Mouse (Mus musculus) kidney, postnatal 4 days (tissue): ENCODE results near the gene Vps37b.

Experiments
- DNase-seq, 2 experiments: peaks; one replicate each; pipeline ENCODE4 v3.0.0; 2021; ENCODE audit warnings: mixed read lengths in 2 of 2

Vps37b gene

DNA sequence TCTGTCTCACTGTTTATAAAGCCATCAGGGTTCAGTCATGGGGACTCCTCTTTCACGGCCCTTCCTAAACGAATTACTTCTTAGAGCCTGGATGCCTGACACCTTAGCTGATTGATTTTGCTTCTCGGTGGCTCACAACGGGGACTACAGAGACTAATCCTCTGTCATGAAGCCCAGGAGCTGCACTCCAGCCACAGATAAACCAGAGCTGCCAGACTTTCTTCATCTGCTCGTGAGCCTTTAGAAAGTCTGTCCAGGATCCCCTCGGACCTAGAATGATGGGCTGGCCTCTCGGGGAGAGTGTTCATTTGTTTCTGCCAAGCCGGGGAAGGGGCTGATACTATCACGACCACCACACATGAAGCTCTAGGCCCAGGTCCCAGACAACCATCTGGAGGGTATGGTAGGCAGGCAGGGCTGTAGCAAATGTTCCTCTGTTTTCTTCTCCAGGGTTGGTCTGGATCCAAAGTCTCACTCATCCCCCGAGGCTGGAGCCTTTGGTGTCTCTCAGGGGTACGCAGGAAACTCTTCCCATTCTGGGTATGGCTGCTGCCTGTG, 13.5 kb upstream of the Vps37b start:
- DNase-seq, result no peak

DNA sequence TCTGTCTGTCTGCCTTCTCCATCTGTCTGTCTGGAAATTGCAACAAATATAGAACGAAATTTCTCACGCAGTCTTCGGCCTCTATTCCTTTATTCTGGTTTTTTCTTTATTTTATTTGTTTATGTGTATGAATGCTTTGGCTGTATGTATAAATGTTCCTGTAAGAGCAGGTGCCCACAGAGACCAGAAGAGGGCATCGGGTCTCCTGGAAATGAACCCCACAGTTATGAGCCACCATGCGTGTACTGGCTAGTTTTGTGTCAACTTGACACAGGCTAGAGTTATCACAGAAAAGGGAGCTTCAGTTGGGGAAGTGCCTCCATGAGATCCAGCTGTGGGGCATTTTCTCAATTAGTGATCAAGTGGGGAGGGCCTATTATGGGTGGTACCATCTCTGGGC, 11.9 kb upstream of the Vps37b start:
- DNase-seq, result no peak

DNA sequence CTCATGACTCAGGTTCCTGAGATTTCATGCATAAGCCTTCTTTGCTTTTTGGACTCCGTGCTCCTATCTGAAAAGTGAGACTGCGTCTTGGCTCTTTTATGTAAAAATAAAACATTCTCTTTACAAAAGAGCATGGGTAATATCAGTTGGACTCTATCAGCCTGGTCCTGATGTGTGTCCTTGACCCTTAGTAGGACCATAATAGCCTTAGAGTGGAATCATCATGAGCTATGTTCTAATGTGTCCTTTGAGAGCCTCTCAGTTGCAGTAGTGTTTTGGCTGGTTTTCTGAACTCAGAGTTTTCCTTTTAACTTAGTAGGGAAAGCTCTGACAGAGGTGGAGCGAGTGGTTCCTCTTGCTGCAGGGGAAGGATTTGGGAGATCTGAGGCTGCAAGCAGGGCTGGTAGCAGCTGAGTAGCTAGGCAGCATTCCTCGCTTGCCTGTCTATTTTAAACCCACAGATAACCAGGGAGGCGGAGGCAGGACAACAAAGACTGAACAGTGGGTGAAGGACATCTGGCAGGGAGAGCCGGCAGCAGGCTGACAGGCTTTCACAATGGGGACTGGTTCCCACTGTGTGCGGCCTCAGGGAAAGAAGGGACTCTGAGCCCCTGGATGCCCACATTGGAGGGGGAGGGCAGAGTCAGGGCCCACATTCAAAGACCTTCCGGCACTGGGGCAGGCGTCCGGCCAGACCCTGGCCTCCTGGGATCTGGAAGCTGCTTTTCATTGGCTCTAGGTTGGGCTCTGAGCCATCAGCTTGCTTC, 11.3 kb upstream of the Vps37b start:
- peak; percentile 31 to 46 for DNase-seq

DNA sequence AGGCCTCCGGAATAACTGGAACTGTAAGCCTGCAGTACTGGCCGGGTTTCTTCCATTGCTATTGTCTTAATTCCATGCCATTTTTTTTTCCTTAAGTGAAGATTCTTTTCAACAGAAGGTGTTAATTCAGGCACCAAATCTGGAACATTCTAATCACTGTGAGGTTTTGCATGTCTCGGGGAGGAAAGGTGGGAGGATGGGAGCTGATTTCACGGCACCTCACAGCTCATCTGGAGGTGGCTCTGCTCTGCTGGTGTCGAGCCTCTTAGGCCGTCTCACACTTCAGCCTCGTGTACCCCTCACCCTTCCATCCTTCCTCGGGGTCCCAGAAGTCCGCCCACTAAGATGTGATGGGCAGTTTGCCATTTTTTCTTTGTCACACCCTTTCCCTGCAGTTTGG, 9.0 kb upstream of the Vps37b start:
- DNase-seq, result no peak

DNA sequence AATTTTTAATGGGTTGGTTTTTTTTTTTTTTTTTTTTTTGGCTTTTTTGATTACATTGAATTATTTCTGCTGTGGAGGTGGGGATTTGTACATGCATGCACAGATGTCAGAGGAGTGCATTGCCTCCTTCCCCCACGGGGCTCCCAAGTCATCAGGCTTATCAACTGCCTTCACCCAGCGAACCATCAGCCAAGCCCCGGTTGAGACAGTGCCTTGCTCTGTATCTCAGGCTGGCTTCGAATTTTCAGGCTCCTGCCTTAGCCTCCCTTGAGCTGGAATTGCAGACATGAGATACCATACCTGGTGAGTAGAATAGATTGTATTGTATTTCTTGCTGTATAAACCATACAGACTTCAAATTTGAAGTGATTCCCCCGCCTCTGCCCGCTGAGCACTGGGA, 7.5 kb upstream of the Vps37b start:
- no peak for DNase-seq

DNA sequence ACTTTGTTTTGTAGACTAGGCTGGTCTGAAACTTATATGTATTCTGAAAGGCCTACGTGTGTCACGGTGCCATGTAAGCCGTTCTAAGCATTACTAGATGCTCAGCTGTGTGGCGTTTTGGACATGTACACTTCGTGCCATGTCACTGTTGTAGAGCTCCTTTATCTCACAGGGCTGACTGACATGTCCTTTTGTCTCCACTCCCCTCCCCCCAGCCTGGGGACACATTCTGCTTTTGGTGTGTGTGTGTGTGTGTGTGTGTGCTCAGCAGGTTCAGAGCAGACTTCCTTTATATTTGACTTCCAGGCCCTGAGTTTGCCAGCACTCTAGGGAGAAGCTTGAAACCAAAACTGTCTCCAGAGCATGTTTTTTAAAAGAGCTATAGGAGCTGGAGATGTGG, 4.8 kb upstream of the Vps37b start:
- peak in 1 of 2 experiments; percentile 40 for DNase-seq

DNA sequence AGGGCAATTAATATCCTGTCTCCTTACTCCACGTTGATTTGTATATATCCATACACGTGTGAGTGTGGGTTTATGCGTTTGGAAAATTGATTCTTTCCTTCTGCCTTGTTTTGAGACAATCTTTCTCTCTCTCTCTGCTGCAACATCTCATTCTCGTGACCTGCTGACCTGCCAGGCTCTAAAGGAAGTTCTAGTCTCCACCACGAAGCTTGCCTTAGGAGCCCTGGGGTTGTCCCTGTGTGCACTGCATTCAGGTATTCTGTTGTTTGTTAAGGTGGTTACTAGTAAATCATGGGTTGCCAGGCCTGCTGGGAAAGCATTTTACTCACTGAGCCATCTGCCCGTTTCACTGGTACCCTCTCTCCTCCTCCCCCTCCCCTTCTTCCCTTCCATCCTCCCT, 4.3 kb upstream of the Vps37b start:
- no peak for DNase-seq

DNA sequence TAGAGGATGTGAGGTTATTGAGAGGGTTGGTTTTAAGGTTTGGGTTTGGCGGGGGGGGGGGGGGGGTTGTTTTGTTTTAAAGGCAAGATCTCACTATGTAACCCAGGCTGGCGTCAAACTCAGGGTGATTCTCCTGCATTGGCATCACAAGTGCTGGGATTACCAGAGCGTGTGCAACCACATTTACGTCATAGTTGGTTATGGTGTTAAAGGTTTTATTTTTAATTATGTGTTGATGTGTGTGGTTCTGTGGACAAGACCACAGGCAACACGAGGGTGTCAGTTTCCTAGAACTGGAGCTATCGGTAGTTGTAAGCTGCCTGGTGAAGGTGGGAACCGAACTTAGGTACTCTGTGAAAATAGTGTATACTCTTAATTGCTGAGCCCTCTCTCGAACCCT, 3.7 kb upstream of the Vps37b start:
- no peak for DNase-seq

DNA sequence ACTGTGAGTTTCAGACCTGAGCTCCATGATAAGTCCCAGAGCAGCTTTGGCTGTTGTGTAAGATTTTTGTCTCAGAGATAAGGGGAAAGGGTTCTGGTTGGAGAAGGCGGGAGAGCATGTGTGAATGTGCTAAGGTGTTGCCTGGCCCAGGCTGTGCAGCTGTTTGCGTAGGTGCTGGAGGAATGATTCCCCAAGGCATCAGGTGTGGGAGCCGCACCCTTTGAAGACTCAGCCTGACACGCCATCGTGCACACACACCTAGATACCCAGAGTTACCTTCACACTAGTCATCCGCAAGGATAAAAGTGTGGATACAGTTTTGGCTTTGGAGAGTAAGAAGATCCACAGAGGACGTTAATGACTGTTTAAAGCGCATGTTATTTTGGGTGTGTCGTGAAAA, 3.3 kb upstream of the Vps37b start:
- DNase-seq, result no peak

DNA sequence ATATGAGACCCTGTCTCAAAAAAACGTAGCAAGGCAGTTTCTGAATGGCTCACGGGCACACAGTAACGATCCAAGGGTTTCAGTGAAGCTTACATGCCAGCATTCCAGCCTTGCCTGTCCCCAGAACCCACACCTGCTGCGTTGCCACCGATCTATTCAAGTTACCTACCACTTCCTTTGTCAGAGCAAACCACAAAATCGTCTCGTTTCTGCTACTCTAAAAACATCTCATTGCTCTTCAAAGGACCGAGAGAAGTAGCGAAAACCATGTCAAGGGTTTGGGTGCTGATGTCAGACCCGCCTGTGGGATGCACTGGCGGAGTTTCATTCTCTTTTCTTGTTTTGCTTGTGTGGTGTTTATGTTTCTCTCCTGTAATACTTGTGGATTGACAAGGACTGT, 2.4 kb upstream of the Vps37b start:
- no peak for DNase-seq

DNA sequence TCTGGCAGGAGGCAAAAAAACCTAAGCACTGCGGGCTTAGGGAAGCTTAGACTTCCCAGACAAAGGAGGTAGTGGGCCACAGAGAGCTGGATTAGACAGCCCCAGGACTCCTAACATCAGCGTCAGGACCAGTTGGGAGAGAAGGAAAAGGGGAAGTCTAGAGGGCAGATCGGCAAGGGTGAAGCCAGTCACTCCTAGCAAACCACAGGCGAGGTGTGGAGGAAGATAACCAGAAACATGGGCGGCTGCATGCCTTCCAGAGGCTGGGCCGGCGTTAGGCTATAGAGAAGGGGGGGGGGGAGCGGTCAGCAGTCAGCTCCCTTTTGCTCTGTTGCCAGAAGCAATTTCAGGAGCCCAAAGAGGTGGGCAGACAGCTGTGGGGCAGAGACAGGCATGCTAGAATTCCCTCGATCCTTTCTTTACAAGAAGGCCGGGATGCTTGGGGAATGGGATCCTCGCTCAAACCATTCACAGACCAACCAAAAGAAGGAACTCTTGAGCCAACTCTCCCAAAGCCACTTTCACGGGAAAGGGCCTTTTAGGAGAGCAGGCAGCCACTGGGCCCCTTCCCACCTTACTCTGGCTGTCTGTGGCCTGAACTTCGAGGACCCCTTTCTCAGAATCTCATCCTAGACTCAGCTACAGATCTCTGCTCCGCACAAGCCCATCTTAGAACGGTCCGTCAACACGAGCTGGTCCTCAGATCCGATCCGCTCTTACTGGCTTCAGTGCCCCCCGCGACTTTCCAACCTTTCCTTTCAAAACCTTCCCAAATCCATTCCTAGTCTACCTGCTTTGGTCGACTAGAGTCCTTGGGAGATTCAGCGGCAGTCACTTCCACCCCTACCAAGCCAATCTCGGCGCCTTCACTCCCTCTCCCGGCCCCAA, 758 bp downstream of the Vps37b start:
- DNase-seq, result peak in 1 of 2 experiments; percentile 40

DNA sequence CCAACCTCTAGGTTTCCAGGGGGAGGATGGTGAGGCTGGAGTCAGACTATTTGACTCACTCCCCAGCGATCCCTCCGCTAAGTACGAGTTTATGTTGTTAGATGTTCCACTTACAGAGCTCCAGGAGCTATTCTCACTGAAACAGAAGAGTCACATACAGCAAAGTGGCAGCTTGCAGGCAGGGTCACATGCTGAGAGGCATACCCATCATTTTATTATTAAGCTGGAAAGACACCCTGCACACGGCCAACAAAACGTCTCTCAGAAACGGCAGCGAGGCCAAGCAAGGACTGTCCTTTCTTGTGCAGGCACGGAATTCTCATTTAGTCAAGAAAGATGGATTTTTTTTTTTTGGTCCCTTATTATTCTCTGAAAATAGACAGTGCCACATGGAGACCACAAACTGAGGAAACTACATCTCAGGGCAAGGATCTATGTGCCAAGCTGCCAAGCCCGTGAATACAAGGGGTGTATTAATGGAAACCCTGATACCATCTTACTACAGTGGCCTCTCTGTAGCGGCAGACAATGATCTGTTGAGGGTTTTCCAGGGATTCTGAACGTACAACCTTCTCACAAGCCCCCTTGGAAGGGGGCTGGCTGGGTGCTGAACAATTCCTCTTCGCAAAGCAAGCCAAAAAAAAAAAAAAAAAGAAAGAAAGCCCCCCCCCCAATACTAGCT, 1.5 kb downstream of the Vps37b start:
- no peak for DNase-seq

DNA sequence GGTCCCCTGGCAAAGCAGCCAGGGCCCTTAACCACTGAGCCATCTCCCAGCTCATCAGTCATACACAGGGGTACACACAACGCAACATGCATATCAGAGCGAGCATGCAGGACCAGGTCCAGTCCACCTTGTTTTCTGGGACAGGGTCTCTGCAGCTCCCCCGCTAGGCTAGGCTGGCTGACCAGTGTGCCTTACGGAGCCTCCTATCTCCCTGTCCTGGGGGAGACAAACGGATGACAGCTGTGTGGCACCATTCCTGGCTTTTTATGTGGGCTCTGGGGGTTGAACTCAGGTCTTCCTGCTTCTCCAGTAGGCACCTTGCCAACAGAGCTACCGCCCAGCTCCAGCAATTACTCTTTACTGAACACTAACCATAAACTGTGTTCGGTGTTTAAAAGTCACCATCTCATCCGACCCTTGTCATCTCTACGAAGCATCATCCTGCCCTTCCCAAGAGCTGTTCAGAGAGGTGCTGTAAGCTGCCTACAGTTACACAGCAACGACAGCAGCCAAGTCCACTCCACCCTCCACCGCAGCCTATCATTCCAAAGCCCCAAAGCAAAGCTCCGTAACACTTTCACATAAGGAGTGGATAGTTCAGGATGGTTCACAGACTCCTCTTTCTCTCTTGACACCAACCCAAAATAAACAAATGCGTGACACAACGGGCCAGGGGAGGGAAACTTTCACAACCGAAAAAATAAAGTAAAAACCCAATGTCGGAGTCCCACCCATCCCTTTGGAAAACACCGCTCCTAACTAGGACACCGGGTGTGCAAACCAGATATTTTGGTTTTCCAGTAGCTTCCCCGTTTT, 2.6 kb downstream of the Vps37b start:
- DNase-seq, result no peak

DNA sequence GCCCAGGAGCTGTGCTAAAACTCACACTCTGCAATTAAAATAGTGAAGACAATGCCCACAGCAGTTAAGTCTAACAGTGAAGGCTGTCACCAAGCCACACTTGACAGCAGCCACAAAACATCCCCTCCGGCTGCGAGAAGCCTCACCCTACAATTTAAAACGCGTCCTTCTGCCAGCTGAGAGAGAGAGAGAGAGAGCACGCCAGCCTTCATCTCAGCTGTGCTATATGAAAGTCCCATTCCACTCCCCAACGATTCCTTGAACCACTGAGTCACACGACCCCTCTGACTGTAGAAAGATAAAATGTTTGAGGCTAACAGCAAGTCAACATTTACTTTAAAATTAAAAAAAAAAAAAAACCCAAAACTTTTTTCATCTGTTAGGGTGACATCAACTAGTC, 3.4 kb downstream of the Vps37b start:
- DNase-seq, result no peak

DNA sequence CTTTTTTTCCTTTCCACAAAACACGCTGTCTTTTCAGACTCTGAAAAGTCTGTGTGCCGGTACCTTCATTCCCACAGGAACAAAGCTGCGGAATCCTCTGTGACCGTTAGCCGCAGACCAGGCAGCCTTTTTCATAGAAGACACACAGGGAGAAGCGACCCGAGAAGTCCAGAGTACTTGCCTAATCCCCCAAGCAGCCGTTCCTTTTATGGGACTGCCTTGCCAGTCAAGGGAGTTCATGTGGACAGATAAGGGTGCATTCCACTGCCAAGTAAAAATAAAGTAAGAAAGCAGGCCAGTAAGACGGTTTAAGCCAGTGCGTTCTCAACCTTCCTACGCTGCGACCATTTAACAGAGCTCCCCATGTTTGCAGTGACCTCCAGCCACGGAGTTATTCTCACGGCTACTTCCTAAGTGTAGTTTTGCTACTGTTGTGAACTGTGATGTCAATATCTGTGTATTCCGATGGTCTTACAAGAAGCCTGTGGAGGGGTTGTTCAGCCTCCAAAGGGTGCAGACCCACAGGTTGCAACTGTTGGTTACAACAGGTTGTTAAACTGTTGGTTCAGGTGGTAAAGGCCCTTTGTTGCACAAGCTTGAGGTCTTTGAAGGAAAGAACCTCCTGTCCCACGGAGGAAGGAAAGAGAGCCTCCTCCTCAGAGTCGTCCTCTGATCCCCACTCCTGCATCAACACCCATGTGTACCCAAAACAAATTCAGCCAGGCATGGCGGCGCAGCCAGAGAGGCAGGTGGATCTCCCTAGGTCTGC, 4.2 kb downstream of the Vps37b start:
- DNase-seq, result peak in 1 of 2 experiments; percentile 12

DNA sequence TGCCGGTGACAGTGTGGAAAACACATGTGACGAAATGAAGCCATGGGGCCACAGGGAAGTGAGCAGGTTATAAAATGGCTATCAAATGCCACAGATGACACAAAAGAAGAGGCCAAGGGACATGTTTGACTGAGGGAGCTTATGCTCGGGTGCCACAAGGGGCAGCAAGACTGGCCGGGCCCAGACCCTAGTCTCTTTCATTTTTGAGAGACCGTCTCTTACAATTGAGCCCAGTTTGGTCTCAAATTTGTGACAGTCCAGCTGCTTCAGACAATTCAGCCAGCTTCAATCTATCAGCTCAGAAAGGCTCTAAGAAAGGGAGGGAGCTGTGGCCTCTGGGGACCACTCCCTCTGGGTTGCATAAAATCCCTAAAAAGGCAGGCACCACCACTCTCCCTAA, 5.5 kb downstream of the Vps37b start:
- peak in 1 of 2 experiments; percentile 35 for DNase-seq

DNA sequence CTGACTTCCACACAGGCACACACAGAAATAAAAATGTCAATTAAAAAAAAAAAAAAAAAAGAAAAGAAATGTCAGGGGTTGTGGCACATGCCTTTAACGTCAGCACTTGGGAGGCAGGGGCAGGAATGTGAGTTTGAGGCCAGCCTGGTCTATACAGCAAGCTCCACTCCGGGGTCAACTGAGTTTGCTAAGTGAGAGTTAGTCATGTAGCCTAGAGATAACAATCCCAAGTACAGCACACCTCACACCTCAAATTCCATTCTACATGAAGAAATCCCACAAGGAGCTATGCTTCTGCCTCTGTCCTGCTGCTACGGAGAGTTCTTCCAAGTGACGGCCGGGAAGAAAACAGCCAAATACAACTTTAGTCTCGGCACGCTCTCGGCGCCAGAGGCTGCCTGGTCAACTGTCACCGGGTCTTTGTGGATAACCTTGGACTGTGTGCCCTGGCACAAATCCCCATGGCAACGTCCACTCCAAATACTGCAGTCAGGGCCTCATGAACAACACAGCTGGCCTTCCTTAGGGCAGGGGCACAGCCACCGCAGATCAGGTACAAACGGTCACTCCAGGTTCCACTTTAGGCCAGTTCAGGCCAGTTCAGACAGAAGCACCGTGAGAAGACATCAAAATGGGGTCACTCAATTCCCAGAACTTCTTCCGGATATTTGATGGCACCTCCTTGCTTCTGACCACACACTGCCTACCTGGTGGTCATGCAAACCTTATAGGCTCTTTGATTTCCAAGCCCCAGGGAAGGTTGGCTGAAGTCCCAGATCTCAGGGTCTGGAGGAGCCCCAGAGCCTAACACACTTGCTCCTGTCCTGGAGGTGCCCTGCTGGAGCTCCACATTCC, 6.3 kb downstream of the Vps37b start:
- DNase-seq, result peak in 1 of 2 experiments; percentile 69

DNA sequence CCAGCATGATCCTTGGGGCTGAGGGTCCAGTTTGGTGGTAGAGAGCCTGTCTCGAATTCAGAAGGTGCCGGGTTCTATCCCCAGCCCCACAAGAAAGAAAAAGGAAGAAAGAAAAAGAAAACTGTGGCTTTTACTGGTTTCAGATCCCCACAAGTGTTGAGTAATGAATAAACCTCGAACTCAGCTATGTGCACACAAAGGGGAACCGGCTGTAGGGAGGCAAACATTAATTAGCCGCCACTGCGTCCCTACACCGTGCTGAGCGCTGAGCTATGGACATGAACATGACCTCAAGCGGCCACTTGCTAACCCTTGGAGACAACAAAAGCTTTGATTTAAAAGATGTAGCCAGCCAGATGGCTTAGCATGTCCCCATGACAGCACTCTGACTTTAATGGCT, 6.9 kb downstream of the Vps37b start:
- DNase-seq, result peak in 1 of 2 experiments; percentile 54

DNA sequence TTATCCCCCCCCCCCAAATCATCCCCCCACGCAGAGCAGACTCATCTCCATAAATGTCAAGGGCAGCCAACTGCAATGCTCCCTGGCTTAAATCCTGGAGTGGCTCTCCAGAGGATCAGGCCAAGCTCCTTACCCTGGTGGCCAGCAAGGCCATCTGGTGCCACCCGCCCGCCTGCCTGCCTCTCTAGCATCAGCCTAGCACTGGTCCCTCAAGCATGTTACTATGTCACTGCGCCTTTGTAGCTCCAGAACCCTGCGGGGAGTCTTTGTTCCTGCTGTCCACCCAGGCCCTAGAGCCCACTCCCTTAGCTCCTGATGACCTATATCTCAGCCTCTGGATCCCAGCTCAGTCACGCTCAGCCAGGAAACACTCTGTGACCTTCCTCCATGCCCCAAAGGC, 7.4 kb downstream of the Vps37b start:
- DNase-seq, result peak in 1 of 2 experiments; percentile 24

DNA sequence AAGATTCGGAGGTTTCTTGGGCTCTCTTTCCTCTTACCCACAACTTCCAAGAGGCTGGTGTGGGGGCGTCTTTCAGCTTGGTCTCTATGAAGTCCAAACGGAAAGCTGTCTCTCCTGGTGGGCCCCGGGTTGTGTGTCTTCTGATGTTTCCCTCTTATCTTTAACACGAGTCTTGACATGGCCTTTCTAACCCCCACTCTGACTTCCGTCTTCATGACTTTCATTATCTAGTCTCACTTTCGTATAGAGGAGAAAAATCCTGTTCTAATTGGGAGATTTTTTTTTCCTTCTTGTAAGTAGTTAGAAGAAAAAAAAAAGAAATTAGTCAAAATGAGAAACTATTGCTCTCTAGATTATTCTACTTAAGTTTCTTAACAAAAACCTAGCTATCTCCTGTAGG, 9.7 kb downstream of the Vps37b start:
- no peak for DNase-seq

DNA sequence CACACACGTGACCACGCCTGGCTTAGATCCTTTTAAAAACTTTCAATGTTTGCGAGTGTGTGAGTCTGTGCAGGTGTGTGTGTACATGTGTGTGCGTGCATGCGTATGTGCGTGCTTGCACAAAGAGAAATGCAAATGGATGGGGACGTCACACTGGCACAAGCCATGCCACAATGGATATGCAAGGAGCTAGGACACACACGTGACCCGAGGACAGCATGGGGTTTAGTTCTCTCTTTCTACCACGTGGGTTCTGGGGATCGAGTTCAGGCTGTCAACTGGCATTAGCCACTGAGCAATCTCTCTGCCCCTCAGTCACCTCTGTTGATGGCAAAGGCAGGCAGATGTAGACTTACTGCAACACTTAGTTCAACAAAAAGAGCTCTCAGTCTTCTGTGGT, 10.4 kb downstream of the Vps37b start:
- DNase-seq, result no peak
